Mouse (Mus musculus) brown adipose tissue, adult 24 weeks (tissue): ENCODE results near the gene Snph. TPM values are rescaled to one million over a fixed set of nuclear protein-coding genes. Genes with fewer than 3 reads are reported as not detected.
A peak's percentile ranks its signal among the peaks of the same experiment; 100 is the strongest.
"Not testable (repeated sequence)": the region's sequence is repeated elsewhere in the genome, so short reads cannot be mapped to it uniquely, and the experiment has no call there.

Experiments
- H3K27ac ChIP-seq: fragments of 200-500 bp; replicated peaks from 2 replicates; pipeline ENCODE4 v1.5.1; 2012; ENCODE audit warnings: low read depth, mild to moderate bottlenecking, low read length
- H3K4me1 ChIP-seq: fragments of 200-500 bp; 2 replicates; pipeline ENCODE4 v1.6.1; 2012; ENCODE audit warnings: low read length, mixed read lengths; ENCODE audit not compliant: control insufficient read depth, insufficient read depth, insufficient read length
- H3K4me3 ChIP-seq: fragments of 200-500 bp; 2 replicates; pipeline ENCODE4 v1.5.1; 2012; ENCODE audit warnings: low read depth, mild to moderate bottlenecking, low read length, moderate library complexity; ENCODE audit not compliant: insufficient read depth
- polyA plus RNA-seq: library from polyadenylated mRNA; stranded (reverse); fragments of >200 nt; gene quantifications from 2 replicates; pipeline ENCODE4 v1.2.4, GENCODE M21; 2012; ENCODE audit not compliant: missing spikeins, insufficient read depth, insufficient read length

The Snph gene
- polyA plus RNA-seq, 1 experiment: not detected

GRCm38 (mm10) chr2:151616551-151617329 lies 15.7 kb downstream of the Snph start:
- no peaks in the 10 kb centered on the region for H3K4me1 ChIP-seq
- H3K27ac ChIP-seq: no peak overlapping the region
- H3K4me3 ChIP-seq: no peak overlapping the region

- not testable (repeated sequence) for H3K27ac ChIP-seq, H3K4me3 ChIP-seq, H3K4me1 ChIP-seq
Measured at GRCm38 (mm10) chr2:151615779-151616178, 16.6 kb downstream of the Snph start.

GRCm38 (mm10) chr2:151609974-151610373 lies 22.4 kb downstream of the Snph start:
- H3K27ac ChIP-seq: no peak overlapping the region
- H3K4me1 ChIP-seq: no peaks in the 10 kb centered on the region
- H3K4me3 ChIP-seq: no peak overlapping the region

- no peak overlapping the region for H3K27ac ChIP-seq
- H3K4me3 ChIP-seq: no peak overlapping the region
- H3K4me1 ChIP-seq: no peaks in the 10 kb centered on the region
Measured at GRCm38 (mm10) chr2:151608435-151608834, 24.0 kb downstream of the Snph start.

GRCm38 (mm10) chr2:151605437-151605987 lies 26.9 kb downstream of the Snph start:
- H3K4me1 ChIP-seq: no peaks in the 10 kb centered on the region
- H3K4me3 ChIP-seq: no peak overlapping the region
- H3K27ac ChIP-seq: no peak overlapping the region

- H3K4me1 ChIP-seq: no peaks in the 10 kb centered on the region
- H3K4me3 ChIP-seq: no peak overlapping the region
- H3K27ac ChIP-seq: no peak overlapping the region
Measured at GRCm38 (mm10) chr2:151603630-151604029, 28.8 kb downstream of the Snph start.

GRCm38 (mm10) chr2:151602106-151602505 lies 30.3 kb downstream of the Snph start:
- no peak overlapping the region for H3K27ac ChIP-seq
- no peak overlapping the region for H3K4me3 ChIP-seq
- no peaks in the 10 kb centered on the region for H3K4me1 ChIP-seq

- Histone ChIP-seq H3K27ac (no peak overlapping the region), H3K4me3 (no peak overlapping the region), H3K4me1 (no peaks in the 10 kb centered on the region)
Measured at GRCm38 (mm10) chr2:151598068-151598467, 34.3 kb downstream of the Snph start.

- Histone ChIP-seq H3K4me3 (no peak overlapping the region), H3K4me1 (no peaks in the 10 kb centered on the region), H3K27ac (no peak overlapping the region)
Measured at GRCm38 (mm10) chr2:151587306-151587705, 45.1 kb downstream of the Snph start.

- H3K4me1 ChIP-seq: no peaks in the 10 kb centered on the region
- H3K4me3 ChIP-seq: no peak overlapping the region
- no peak overlapping the region for H3K27ac ChIP-seq
Measured at GRCm38 (mm10) chr2:151586807-151587206, 45.6 kb downstream of the Snph start.

GRCm38 (mm10) chr2:151585934-151586333 lies 46.5 kb downstream of the Snph start:
- H3K4me3 ChIP-seq: no peak overlapping the region

GRCm38 (mm10) chr2:151580945-151581344 lies 51.4 kb downstream of the Snph start:
- Histone ChIP-seq H3K4me1 (no peaks in the 10 kb centered on the region), H3K27ac (no peak overlapping the region), H3K4me3 (no peak overlapping the region)

More at GRCm38 (mm10) chr2:151585934-151586333, 46.5 kb downstream of the Snph start:
- H3K27ac ChIP-seq: no peak overlapping the region
- no peaks in the 10 kb centered on the region for H3K4me1 ChIP-seq

GRCm38 (mm10) chr2:151579183-151579582 lies 53.2 kb downstream of the Snph start:
- Histone ChIP-seq H3K4me1 (no peaks in the 10 kb centered on the region), H3K27ac (no peak overlapping the region), H3K4me3 (no peak overlapping the region)

- H3K4me3 ChIP-seq: peak overlapping the region; percentile 70
- H3K27ac ChIP-seq: peak overlapping the region; percentile 59
- no peaks in the 10 kb centered on the region for H3K4me1 ChIP-seq
Measured at GRCm38 (mm10) chr2:151575699-151576389, 56.5 kb downstream of the Snph start.

- Histone ChIP-seq H3K4me1 (no peaks in the 10 kb centered on the region), H3K27ac (no peak overlapping the region; the same call in 1 of the 2 replicates), H3K4me3 (peak overlapping the region; percentile 70)
Measured at GRCm38 (mm10) chr2:151575119-151575698, 57.2 kb downstream of the Snph start.
